Mouse (Mus musculus): ENCODE measurements around the gene Zmiz1. TPM values are rescaled to one million over a fixed set of nuclear protein-coding genes. Genes with fewer than 3 reads are reported as not detected.
A peak's percentile ranks its signal among the peaks of the same experiment; 100 is the strongest.

Gene Zmiz1
- polyA plus RNA-seq, 1 experiment = 27.3 TPM

- H3ac ChIP-seq (ENCODE audit: control insufficient read depth, insufficient read length, low read depth) = peak overlapping the region; percentile 47
- peaks cover 1% of the 10 kb centered on the region for H3K36me3 ChIP-seq (ENCODE audit: control insufficient read depth, insufficient read depth)
- TF ChIP-seq USF1 (IDR thresholded peaks at IDR 0.05; ENCODE audit: low read depth) = no peak
- TF ChIP-seq MAX (IDR thresholded peaks at IDR 0.05) = no peak
- no peak for TF ChIP-seq CTCF (IDR thresholded peaks at IDR 0.05; ENCODE audit: control insufficient read depth, insufficient read depth, insufficient read length)
- no peak for TF ChIP-seq MYOG (IDR thresholded peaks at IDR 0.05; ENCODE audit: control insufficient read depth, extremely low read depth, insufficient read length)
- TF ChIP-seq CEBPB (IDR thresholded peaks at IDR 0.05; ENCODE audit: low read depth) = no peak
- no peak for TF ChIP-seq MYOD1 (IDR thresholded peaks at IDR 0.05; ENCODE audit: control insufficient read depth, insufficient read length, low read depth)
- TF ChIP-seq FOSL1 (IDR thresholded peaks at IDR 0.05; ENCODE audit: insufficient read depth, low read length, poor library complexity, severe bottlenecking) = no peak
- no peak overlapping the region for H3K4me3 ChIP-seq (ENCODE audit: insufficient read depth, poor library complexity, severe bottlenecking)
- peaks cover 81% of the 10 kb centered on the region for H3K79me3 ChIP-seq (ENCODE audit: low read depth)
- no peaks in the 10 kb centered on the region for H3K27me3 ChIP-seq (ENCODE audit: control insufficient read depth, insufficient read depth, insufficient read length)
- H3K79me2 ChIP-seq (ENCODE audit: control insufficient read depth, insufficient read depth) = peaks cover 99% of the 10 kb centered on the region
Measured at GRCm38 (mm10) chr14:25486220-25486619, 27.2 kb downstream of the Zmiz1 start.

- H3K79me3 ChIP-seq (ENCODE audit: low read depth) = peaks cover 82% of the 10 kb centered on the region
- H3K4me3 ChIP-seq (ENCODE audit: insufficient read depth, poor library complexity, severe bottlenecking) = no peak overlapping the region
- H3ac ChIP-seq (ENCODE audit: control insufficient read depth, insufficient read length, low read depth) = peak overlapping the region; percentile 51
- no peaks in the 10 kb centered on the region for H3K36me3 ChIP-seq (ENCODE audit: control insufficient read depth, insufficient read depth)
- TF ChIP-seq MYOG (IDR thresholded peaks at IDR 0.05; ENCODE audit: control insufficient read depth, extremely low read depth, insufficient read length) = no peak
- no peak for TF ChIP-seq MAX (IDR thresholded peaks at IDR 0.05)
- TF ChIP-seq FOSL1 (IDR thresholded peaks at IDR 0.05; ENCODE audit: insufficient read depth, low read length, poor library complexity, severe bottlenecking) = peak; percentile 56
- TF ChIP-seq MYOD1 (IDR thresholded peaks at IDR 0.05; ENCODE audit: control insufficient read depth, insufficient read length, low read depth) = peak; percentile 56
- no peak for TF ChIP-seq USF1 (IDR thresholded peaks at IDR 0.05; ENCODE audit: low read depth)
- TF ChIP-seq CTCF (IDR thresholded peaks at IDR 0.05; ENCODE audit: control insufficient read depth, insufficient read depth, insufficient read length) = no peak
- no peaks in the 10 kb centered on the region for H3K27me3 ChIP-seq (ENCODE audit: control insufficient read depth, insufficient read depth, insufficient read length)
- H3K79me2 ChIP-seq (ENCODE audit: control insufficient read depth, insufficient read depth) = peaks cover 99% of the 10 kb centered on the region
Measured at GRCm38 (mm10) chr14:25486742-25487469, 27.9 kb downstream of the Zmiz1 start.

- peaks cover 3% of the 10 kb centered on the region for H3K36me3 ChIP-seq (ENCODE audit: control insufficient read depth, insufficient read depth)
- TF ChIP-seq USF1 (IDR thresholded peaks at IDR 0.05; ENCODE audit: low read depth) = no peak
- peak; percentile 28 for TF ChIP-seq MYOD1 (IDR thresholded peaks at IDR 0.05; ENCODE audit: control insufficient read depth, insufficient read length, low read depth)
- H3K79me2 ChIP-seq (ENCODE audit: control insufficient read depth, insufficient read depth) = peaks cover 99% of the 10 kb centered on the region
- H3K79me3 ChIP-seq (ENCODE audit: low read depth) = peaks cover 82% of the 10 kb centered on the region
- no peaks in the 10 kb centered on the region for H3K27me3 ChIP-seq (ENCODE audit: control insufficient read depth, insufficient read depth, insufficient read length)
- no peak overlapping the region for H3K4me3 ChIP-seq (ENCODE audit: insufficient read depth, poor library complexity, severe bottlenecking)
- peak overlapping the region; percentile 51 for H3ac ChIP-seq (ENCODE audit: control insufficient read depth, insufficient read length, low read depth)
Measured at GRCm38 (mm10) chr14:25487470-25487955, 28.5 kb downstream of the Zmiz1 start.

- no peak for TF ChIP-seq MYOG (IDR thresholded peaks at IDR 0.05; ENCODE audit: control insufficient read depth, extremely low read depth, insufficient read length)
- TF ChIP-seq MYOD1 (IDR thresholded peaks at IDR 0.05; ENCODE audit: control insufficient read depth, insufficient read length, low read depth) = no peak
- TF ChIP-seq CTCF (IDR thresholded peaks at IDR 0.05; ENCODE audit: control insufficient read depth, insufficient read depth, insufficient read length) = no peak
- TF ChIP-seq MAX (IDR thresholded peaks at IDR 0.05) = no peak
- no peak for TF ChIP-seq FOSL1 (IDR thresholded peaks at IDR 0.05; ENCODE audit: insufficient read depth, low read length, poor library complexity, severe bottlenecking)
- no peak for TF ChIP-seq USF1 (IDR thresholded peaks at IDR 0.05; ENCODE audit: low read depth)
- TF ChIP-seq CEBPB (IDR thresholded peaks at IDR 0.05; ENCODE audit: low read depth) = no peak
- H3K79me3 ChIP-seq (ENCODE audit: low read depth) = peaks cover 82% of the 10 kb centered on the region
- H3K36me3 ChIP-seq (ENCODE audit: control insufficient read depth, insufficient read depth) = peaks cover 4% of the 10 kb centered on the region
- no peaks in the 10 kb centered on the region for H3K27me3 ChIP-seq (ENCODE audit: control insufficient read depth, insufficient read depth, insufficient read length)
- H3ac ChIP-seq (ENCODE audit: control insufficient read depth, insufficient read length, low read depth) = no peak overlapping the region
- no peak overlapping the region for H3K4me3 ChIP-seq (ENCODE audit: insufficient read depth, poor library complexity, severe bottlenecking)
- H3K79me2 ChIP-seq (ENCODE audit: control insufficient read depth, insufficient read depth) = peaks cover 99% of the 10 kb centered on the region
Measured at GRCm38 (mm10) chr14:25488097-25488613, 29.2 kb downstream of the Zmiz1 start.

- Histone ChIP-seq H3K27me3 (ENCODE audit: control insufficient read depth, insufficient read depth, insufficient read length) (no peaks in the 10 kb centered on the region), H3ac (ENCODE audit: control insufficient read depth, insufficient read length, low read depth) (no peak overlapping the region), H3K36me3 (ENCODE audit: control insufficient read depth, insufficient read depth) (peaks cover 4% of the 10 kb centered on the region), H3K79me3 (ENCODE audit: low read depth) (peaks cover 89% of the 10 kb centered on the region), H3K79me2 (ENCODE audit: control insufficient read depth, insufficient read depth) (peaks cover 99% of the 10 kb centered on the region), H3K4me3 (ENCODE audit: insufficient read depth, poor library complexity, severe bottlenecking) (no peak overlapping the region)
- TF ChIP-seq FOSL1 (IDR thresholded peaks at IDR 0.05; ENCODE audit: insufficient read depth, low read length, poor library complexity, severe bottlenecking) (no peak), MAX (IDR thresholded peaks at IDR 0.05) (no peak), USF1 (IDR thresholded peaks at IDR 0.05; ENCODE audit: low read depth) (no peak), CEBPB (IDR thresholded peaks at IDR 0.05; ENCODE audit: low read depth) (no peak), MYOG (IDR thresholded peaks at IDR 0.05; ENCODE audit: control insufficient read depth, extremely low read depth, insufficient read length) (no peak), CTCF (IDR thresholded peaks at IDR 0.05; ENCODE audit: control insufficient read depth, insufficient read depth, insufficient read length) (no peak), MYOD1 (IDR thresholded peaks at IDR 0.05; ENCODE audit: control insufficient read depth, insufficient read length, low read depth) (no peak)
Measured at GRCm38 (mm10) chr14:25489336-25490078, 30.5 kb downstream of the Zmiz1 start.

Data from C2C12 (cell line).